Mouse (Mus musculus) myocyte (in vitro differentiated cells): ENCODE measurements around the gene Celf5. TPM values are rescaled to one million over a fixed set of nuclear protein-coding genes. Genes with fewer than 3 reads are reported as not detected.
A peak's percentile ranks its signal among the peaks of the same experiment; 100 is the strongest.

Source experiments
- H3K27me3 ChIP-seq: one replicate; pipeline ENCODE4 v1.6.1; 2011; ENCODE audit not compliant: control insufficient read depth, insufficient read depth, insufficient read length
- H3K36me3 ChIP-seq: one replicate; pipeline ENCODE4 v1.6.1; 2011; ENCODE audit not compliant: control insufficient read depth, insufficient read depth
- H3K4me2 ChIP-seq: one replicate; pipeline ENCODE4 v1.6.1; 2011; ENCODE audit warnings: low read depth, control low read depth
- H3K4me3 ChIP-seq: one replicate; pipeline ENCODE4 v1.5.1; 2011; ENCODE audit warnings: mild to moderate bottlenecking, control low read depth, moderate library complexity
- H3K79me2 ChIP-seq: one replicate; pipeline ENCODE4 v1.6.1; 2011; ENCODE audit not compliant: control insufficient read depth, insufficient read depth
- H3ac ChIP-seq: one replicate; pipeline ENCODE4 v1.6.1; 2011; ENCODE audit not compliant: control insufficient read depth, insufficient read length
- E2F4 ChIP-seq: IDR thresholded peaks from one replicate; pipeline ENCODE4 v1.6.1; 2011; ENCODE audit warnings: mild to moderate bottlenecking, control low read depth, moderate library complexity; ENCODE audit not compliant: insufficient read depth
- MAX ChIP-seq: IDR thresholded peaks from one replicate; pipeline ENCODE4 v1.6.1; 2011; ENCODE audit warnings: low read depth, mild to moderate bottlenecking, control low read depth
- MYOD1 ChIP-seq, 3 experiments: IDR thresholded peaks; one replicate each; pipeline ENCODE4 v1.6.1; 2011; ENCODE audit warnings: control low read depth in 2 of 3, low read depth in 2 of 3, mild to moderate bottlenecking in 2 of 3, moderate library complexity in 1 of 3; ENCODE audit not compliant: insufficient read length in 2 of 3, control insufficient read depth in 1 of 3
- MYOG ChIP-seq, 3 experiments: IDR thresholded peaks; one replicate each; pipeline ENCODE4 v1.6.1; 2011; ENCODE audit warnings: control low read depth in 2 of 3, low read depth in 2 of 3, mild to moderate bottlenecking in 2 of 3; ENCODE audit not compliant: insufficient read length in 2 of 3, control insufficient read depth in 1 of 3, insufficient read depth in 1 of 3
- POLR2A ChIP-seq: IDR thresholded peaks from one replicate; pipeline ENCODE4 v1.6.1; 2011; ENCODE audit warnings: low read depth, mild to moderate bottlenecking, control low read depth, moderate library complexity; ENCODE audit not compliant: insufficient read length
- POLR2AphosphoS2 ChIP-seq: IDR thresholded peaks from one replicate; pipeline ENCODE4 v1.6.1; 2011; ENCODE audit warnings: low read depth, control low read depth; ENCODE audit not compliant: insufficient read length
- REST ChIP-seq: IDR thresholded peaks from one replicate; pipeline ENCODE4 v1.6.1; 2011; ENCODE audit warnings: mild to moderate bottlenecking, control low read depth, moderate library complexity; ENCODE audit not compliant: insufficient read depth, insufficient read length
- SRF ChIP-seq: IDR thresholded peaks from one replicate; pipeline ENCODE4 v1.6.1; 2011; ENCODE audit warnings: low read depth; ENCODE audit not compliant: control insufficient read depth, insufficient read length
- TCF3 ChIP-seq: IDR thresholded peaks from one replicate; pipeline ENCODE4 v1.6.1; 2011; ENCODE audit warnings: low read depth, control low read depth; ENCODE audit not compliant: insufficient read length
- USF1 ChIP-seq: IDR thresholded peaks from one replicate; pipeline ENCODE4 v1.6.1; 2011; ENCODE audit warnings: low read depth, mild to moderate bottlenecking, control low read depth, moderate library complexity
- polyA plus RNA-seq: library from polyadenylated mRNA; unstranded; fragments of >200 nt; fragmentation: generic; extraction: Trizol; gene quantifications from one replicate; pipeline ENCODE4 v1.2.1, GENCODE M21; 2012; ENCODE audit warnings: missing spikeins

The Celf5 gene
- polyA plus RNA-seq, 1 experiment = 0.37 TPM

- Histone ChIP-seq H3K4me3 (peak overlapping the region; percentile 5), H3K27me3 (no peaks in the 10 kb centered on the region), H3K4me2 (peak overlapping the region; percentile 91), H3K79me2 (peaks cover 12% of the 10 kb centered on the region), H3K36me3 (no peaks in the 10 kb centered on the region), H3ac (no peak overlapping the region)
- TF ChIP-seq USF1 = peak; percentile 61
- TF ChIP-seq MYOG (IDR thresholded peaks at IDR 0.05; ENCODE audit: control insufficient read depth in 1 of 3, insufficient read depth in 1 of 3, insufficient read length in 2 of 3, low read depth in 2 of 3) = peak in 1 of 3 experiments; percentile 52
- TF ChIP-seq MAX = no peak
- TF ChIP-seq MYOD1 (IDR thresholded peaks at IDR 0.05; ENCODE audit: control insufficient read depth in 1 of 3, insufficient read length in 2 of 3, low read depth in 2 of 3) = peak in 1 of 3 experiments; percentile 16
These were observed 49.6 kb downstream of the Celf5 start for GRCm38 (mm10) chr10:81432868-81433262.

DNA sequence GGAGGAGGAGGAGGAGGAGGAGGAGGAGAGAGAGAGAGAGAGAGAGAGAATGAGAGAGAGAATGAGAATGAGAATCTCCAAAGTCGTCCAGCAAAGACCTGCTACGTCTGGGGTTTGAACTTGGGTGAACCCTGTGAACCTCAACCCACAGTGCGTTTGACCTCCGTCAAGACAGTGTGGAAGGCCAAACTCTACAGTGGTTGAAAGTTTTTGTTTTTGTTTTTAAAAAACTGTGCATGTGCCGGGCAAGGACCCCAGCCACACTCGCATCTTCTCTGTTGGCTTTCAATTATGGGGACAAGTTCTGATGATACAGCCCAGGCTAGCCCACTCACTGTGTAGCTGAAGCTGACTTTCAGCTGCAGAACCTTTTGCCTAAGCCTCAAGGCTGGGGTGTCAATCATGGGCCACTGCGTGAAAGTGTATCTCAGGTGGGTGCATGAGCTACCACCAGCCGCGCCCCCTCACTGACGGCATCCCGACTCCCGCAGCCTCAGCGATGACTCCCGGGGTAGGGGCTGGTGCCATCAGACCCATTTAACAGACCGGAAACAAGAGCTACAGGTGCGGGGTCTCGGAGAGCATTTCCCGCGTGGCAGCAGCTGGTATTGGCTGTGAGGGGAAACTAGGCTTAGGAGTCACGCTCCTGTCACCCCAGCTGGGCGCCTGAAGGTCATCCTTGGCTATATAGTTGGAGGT, 50.2 kb downstream of the Celf5 start:
- H3K4me2 ChIP-seq = peak overlapping the region; percentile 91
- H3K4me3 ChIP-seq = peak overlapping the region; percentile 5
- peaks cover 18% of the 10 kb centered on the region for H3K79me2 ChIP-seq
- H3K27me3 ChIP-seq = no peaks in the 10 kb centered on the region
- H3K36me3 ChIP-seq = no peaks in the 10 kb centered on the region
- H3ac ChIP-seq = no peak overlapping the region
- no peak for TF ChIP-seq REST
- no peak for TF ChIP-seq MAX
- no peak for TF ChIP-seq MYOG (IDR thresholded peaks at IDR 0.05; ENCODE audit: control insufficient read depth in 1 of 3, insufficient read depth in 1 of 3, insufficient read length in 2 of 3, low read depth in 2 of 3)
- TF ChIP-seq TCF3 = no peak

DNA sequence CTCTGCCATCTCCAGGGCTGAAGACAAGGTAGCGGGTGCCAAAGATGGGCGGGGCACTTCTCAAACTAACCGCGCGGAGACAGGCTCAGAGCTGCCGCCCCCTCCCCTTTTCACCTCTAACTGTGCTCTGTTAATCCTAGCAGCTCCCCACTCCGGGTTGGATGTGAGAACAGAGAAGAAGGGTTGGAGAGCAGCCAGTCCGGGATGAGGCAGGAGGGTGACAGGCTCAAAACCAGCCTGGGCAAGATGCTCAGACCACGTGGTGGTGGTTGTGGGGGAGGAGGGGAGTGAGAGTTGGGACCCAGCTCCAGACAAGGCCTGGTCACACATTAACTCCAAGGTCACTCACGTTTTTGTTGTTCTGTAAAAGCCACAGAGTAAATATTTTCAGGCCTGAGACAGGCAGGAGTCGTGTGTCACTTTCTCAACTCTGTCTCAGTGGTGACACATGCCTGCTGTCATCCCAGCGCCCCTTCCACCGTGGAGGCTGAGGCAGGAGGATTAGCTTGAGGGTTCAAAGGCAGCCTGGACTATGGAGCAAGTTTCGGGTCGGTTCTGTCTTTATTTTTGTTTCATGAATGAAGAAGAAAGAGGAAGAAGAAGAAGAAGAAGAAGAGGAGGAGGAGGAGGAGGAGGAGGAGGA, 50.9 kb downstream of the Celf5 start:
- peak; percentile 58 for TF ChIP-seq USF1
- no peak for TF ChIP-seq E2F4
- H3K4me3 ChIP-seq = peak overlapping the region; percentile 28
- peaks cover 22% of the 10 kb centered on the region for H3K79me2 ChIP-seq
- no peak overlapping the region for H3ac ChIP-seq
- H3K4me2 ChIP-seq = peak overlapping the region; percentile 62
- no peaks in the 10 kb centered on the region for H3K36me3 ChIP-seq
- H3K27me3 ChIP-seq = no peaks in the 10 kb centered on the region

GRCm38 (mm10) chr10:81430831-81431525, 51.5 kb downstream of the Celf5 start:
- TF ChIP-seq TCF3 (peak; percentile 22), POLR2A (peak; percentile 61), MYOD1 (IDR thresholded peaks at IDR 0.05; ENCODE audit: control insufficient read depth in 1 of 3, insufficient read length in 2 of 3, low read depth in 2 of 3) (peak in 2 of 3 experiments; percentile 62 to 67), MYOG (IDR thresholded peaks at IDR 0.05; ENCODE audit: control insufficient read depth in 1 of 3, insufficient read depth in 1 of 3, insufficient read length in 2 of 3, low read depth in 2 of 3) (peak in 2 of 3 experiments; percentile 26 to 71), POLR2AphosphoS2 (peak; percentile 69), SRF (no peak)
- Histone ChIP-seq H3K4me2 (peak overlapping the region; percentile 62), H3K27me3 (no peaks in the 10 kb centered on the region), H3ac (peak overlapping the region; percentile 51), H3K79me2 (peaks cover 29% of the 10 kb centered on the region), H3K36me3 (no peaks in the 10 kb centered on the region), H3K4me3 (peak overlapping the region; percentile 28)

- peak overlapping the region; percentile 51 for H3ac ChIP-seq
- peaks cover 36% of the 10 kb centered on the region for H3K79me2 ChIP-seq
- peak overlapping the region; percentile 28 for H3K4me3 ChIP-seq
- no peaks in the 10 kb centered on the region for H3K27me3 ChIP-seq
- peak overlapping the region; percentile 81 for H3K4me2 ChIP-seq
- no peaks in the 10 kb centered on the region for H3K36me3 ChIP-seq
- TF ChIP-seq SRF (no peak), E2F4 (no peak), MYOD1 (IDR thresholded peaks at IDR 0.05; ENCODE audit: control insufficient read depth in 1 of 3, insufficient read length in 2 of 3, low read depth in 2 of 3) (peak in 1 of 3 experiments; percentile 40), MYOG (IDR thresholded peaks at IDR 0.05; ENCODE audit: control insufficient read depth in 1 of 3, insufficient read depth in 1 of 3, insufficient read length in 2 of 3, low read depth in 2 of 3) (peak in 1 of 3 experiments; percentile 3)
These were observed 52.2 kb downstream of the Celf5 start for GRCm38 (mm10) chr10:81430141-81430830.
